Mouse (Mus musculus) liver, embryonic 14.5 days (tissue): ENCODE measurements around the gene Sdk2.

ENCODE experiments used
- CTCF ChIP-seq: IDR thresholded peaks from 2 replicates; pipeline ENCODE4 v1.5.1; 2016; ENCODE audit warnings: antibody characterized with exemption, low read depth, control low read depth
- EP300 ChIP-seq: IDR thresholded peaks from 2 replicates; pipeline ENCODE4 v1.6.1; 2016; ENCODE audit warnings: antibody characterized with exemption, low read depth

GRCm38 (mm10) chr11:114061265-114061664 lies 5.6 kb downstream of the Sdk2 start:
- TF ChIP-seq EP300, result no peak
- TF ChIP-seq CTCF, result no peak
